Mouse (Mus musculus): ENCODE measurements around the gene Slc37a4. TPM values are rescaled to one million over a fixed set of nuclear protein-coding genes. Genes with fewer than 3 reads are reported as not detected.

The Slc37a4 gene
- polyA plus RNA-seq (2015; fragmentation: Nextera tagmentation; extraction: Ambion mirVana) = 38.4 and 41.6 TPM in 2 replicates

GRCm38 (mm10) chr9:44396684-44397411 is at the start of gene Slc37a4:
TSS of gene Slc37a4 (plus strand) at chr9:44396852.
- Histone ChIP-seq H3K4me3 (replicated peaks; ENCODE audit: low read length) (peak within 1 kb of the TSS; percentile 79), H3K9ac (replicated peaks; ENCODE audit: low read depth, low read length) (peak within 1 kb of the TSS; percentile 85), H3K4me2 (ENCODE audit: low read length) (peak within 1 kb of the TSS; percentile 85), H3K27me3 (replicated peaks; ENCODE audit: control insufficient read depth, insufficient read depth, low read length) (no peaks in the 10 kb centered on the region), H3K36me3 (ENCODE audit: control insufficient read depth, insufficient read depth) (peaks cover 3% of the 10 kb centered on the region), H3K9me3 (ENCODE audit: control insufficient read depth, low read length) (no peaks in the 10 kb centered on the region), H3K4me1 (replicated peaks; ENCODE audit: control insufficient read depth, insufficient read depth, low read length) (peaks cover 16% of the 10 kb centered on the region), H3K27ac (ENCODE audit: low read length) (peak within 1 kb of the TSS; percentile 80)
- under 1% methylated on average over 43 of the region's 43 CpGs for WGBS
- ATAC-seq = peak; percentile 97

- no peak for ATAC-seq
- WGBS = 92% methylated on average over 9 of the region's 9 CpGs
- no peaks in the 10 kb centered on the region for H3K9me3 ChIP-seq (ENCODE audit: control insufficient read depth, low read length)
- no peak overlapping the region for H3K9ac ChIP-seq (replicated peaks; ENCODE audit: low read depth, low read length)
- H3K4me3 ChIP-seq (replicated peaks; ENCODE audit: low read length) = no peak overlapping the region
- no peak overlapping the region for H3K27ac ChIP-seq (ENCODE audit: low read length)
- peaks cover 10% of the 10 kb centered on the region for H3K4me1 ChIP-seq (replicated peaks; ENCODE audit: control insufficient read depth, insufficient read depth, low read length)
- peaks cover 43% of the 10 kb centered on the region for H3K36me3 ChIP-seq (ENCODE audit: control insufficient read depth, insufficient read depth)
- H3K27me3 ChIP-seq (replicated peaks; ENCODE audit: control insufficient read depth, insufficient read depth, low read length) = no peaks in the 10 kb centered on the region
- no peak overlapping the region for H3K4me2 ChIP-seq (ENCODE audit: low read length)
Measured at GRCm38 (mm10) chr9:44347166-44347565, 49.5 kb upstream of the Slc37a4 start.

- H3K4me2 ChIP-seq (ENCODE audit: low read length) = no peak overlapping the region
- H3K9ac ChIP-seq (replicated peaks; ENCODE audit: low read depth, low read length) = no peak overlapping the region
- no peak overlapping the region for H3K4me3 ChIP-seq (replicated peaks; ENCODE audit: low read length)
- H3K4me1 ChIP-seq (replicated peaks; ENCODE audit: control insufficient read depth, insufficient read depth, low read length) = peaks cover 10% of the 10 kb centered on the region
- H3K9me3 ChIP-seq (ENCODE audit: control insufficient read depth, low read length) = no peaks in the 10 kb centered on the region
- ATAC-seq = no peak
- H3K36me3 ChIP-seq (ENCODE audit: control insufficient read depth, insufficient read depth) = peaks cover 48% of the 10 kb centered on the region
- WGBS = 92% methylated on average over 4 of the region's 4 CpGs
- no peaks in the 10 kb centered on the region for H3K27me3 ChIP-seq (replicated peaks; ENCODE audit: control insufficient read depth, insufficient read depth, low read length)
- H3K27ac ChIP-seq (ENCODE audit: low read length) = no peak overlapping the region
Measured at GRCm38 (mm10) chr9:44347621-44348020, 49.0 kb upstream of the Slc37a4 start.

GRCm38 (mm10) chr9:44348546-44348945 is 48.1 kb upstream of the Slc37a4 start:
- Histone ChIP-seq H3K27ac (ENCODE audit: low read length) (no peak overlapping the region), H3K9ac (replicated peaks; ENCODE audit: low read depth, low read length) (no peak overlapping the region), H3K4me3 (replicated peaks; ENCODE audit: low read length) (no peak overlapping the region), H3K9me3 (ENCODE audit: control insufficient read depth, low read length) (no peaks in the 10 kb centered on the region), H3K27me3 (replicated peaks; ENCODE audit: control insufficient read depth, insufficient read depth, low read length) (no peaks in the 10 kb centered on the region), H3K36me3 (ENCODE audit: control insufficient read depth, insufficient read depth) (peaks cover 56% of the 10 kb centered on the region), H3K4me2 (ENCODE audit: low read length) (no peak overlapping the region), H3K4me1 (replicated peaks; ENCODE audit: control insufficient read depth, insufficient read depth, low read length) (0 out of 2 replicates have a peak, but pooled peaks cover 3% of the 10 kb centered on the region)
- no peak for ATAC-seq
- WGBS = 94% methylated on average over 4 of the region's 4 CpGs

GRCm38 (mm10) chr9:44351396-44351795 is 45.3 kb upstream of the Slc37a4 start:
- Histone ChIP-seq H3K4me1 (replicated peaks; ENCODE audit: control insufficient read depth, insufficient read depth, low read length) (no peaks in the 10 kb centered on the region), H3K36me3 (ENCODE audit: control insufficient read depth, insufficient read depth) (peaks cover 77% of the 10 kb centered on the region), H3K4me2 (ENCODE audit: low read length) (no peak overlapping the region), H3K27ac (ENCODE audit: low read length) (no peak overlapping the region), H3K4me3 (replicated peaks; ENCODE audit: low read length) (no peak overlapping the region), H3K9me3 (ENCODE audit: control insufficient read depth, low read length) (no peaks in the 10 kb centered on the region), H3K9ac (replicated peaks; ENCODE audit: low read depth, low read length) (no peak overlapping the region), H3K27me3 (replicated peaks; ENCODE audit: control insufficient read depth, insufficient read depth, low read length) (no peaks in the 10 kb centered on the region)
- WGBS = 91% methylated on average over 4 of the region's 4 CpGs
- no peak for ATAC-seq

GRCm38 (mm10) chr9:44352337-44352736 is 44.3 kb upstream of the Slc37a4 start:
- Histone ChIP-seq H3K36me3 (ENCODE audit: control insufficient read depth, insufficient read depth) (peaks cover 71% of the 10 kb centered on the region), H3K27ac (ENCODE audit: low read length) (no peak overlapping the region), H3K9ac (replicated peaks; ENCODE audit: low read depth, low read length) (no peak overlapping the region), H3K4me1 (replicated peaks; ENCODE audit: control insufficient read depth, insufficient read depth, low read length) (no peaks in the 10 kb centered on the region), H3K4me3 (replicated peaks; ENCODE audit: low read length) (no peak overlapping the region), H3K9me3 (ENCODE audit: control insufficient read depth, low read length) (no peaks in the 10 kb centered on the region), H3K27me3 (replicated peaks; ENCODE audit: control insufficient read depth, insufficient read depth, low read length) (no peaks in the 10 kb centered on the region), H3K4me2 (ENCODE audit: low read length) (no peak overlapping the region)
- no peak for ATAC-seq
- WGBS = 91% methylated on average over 10 of the region's 10 CpGs

GRCm38 (mm10) chr9:44353142-44353541 is 43.5 kb upstream of the Slc37a4 start:
- H3K4me2 ChIP-seq (ENCODE audit: low read length) = no peak overlapping the region
- H3K9ac ChIP-seq (replicated peaks; ENCODE audit: low read depth, low read length) = no peak overlapping the region
- no peak for ATAC-seq
- H3K4me3 ChIP-seq (replicated peaks; ENCODE audit: low read length) = no peak overlapping the region
- no peak overlapping the region for H3K27ac ChIP-seq (ENCODE audit: low read length)
- H3K36me3 ChIP-seq (ENCODE audit: control insufficient read depth, insufficient read depth) = peaks cover 65% of the 10 kb centered on the region
- no peaks in the 10 kb centered on the region for H3K27me3 ChIP-seq (replicated peaks; ENCODE audit: control insufficient read depth, insufficient read depth, low read length)
- H3K4me1 ChIP-seq (replicated peaks; ENCODE audit: control insufficient read depth, insufficient read depth, low read length) = no peaks in the 10 kb centered on the region
- WGBS = 96% methylated on average over 6 of the region's 6 CpGs
- H3K9me3 ChIP-seq (ENCODE audit: control insufficient read depth, low read length) = no peaks in the 10 kb centered on the region

GRCm38 (mm10) chr9:44357207-44357606 is 39.4 kb upstream of the Slc37a4 start:
- no peak for ATAC-seq
- H3K27me3 ChIP-seq (replicated peaks; ENCODE audit: control insufficient read depth, insufficient read depth, low read length) = no peaks in the 10 kb centered on the region
- WGBS = 67% methylated on average over 4 of the region's 4 CpGs
- no peak overlapping the region for H3K27ac ChIP-seq (ENCODE audit: low read length)
- no peak overlapping the region for H3K4me3 ChIP-seq (replicated peaks; ENCODE audit: low read length)
- peaks cover 42% of the 10 kb centered on the region for H3K36me3 ChIP-seq (ENCODE audit: control insufficient read depth, insufficient read depth)
- no peak overlapping the region for H3K4me2 ChIP-seq (ENCODE audit: low read length)
- peaks cover 7% of the 10 kb centered on the region for H3K4me1 ChIP-seq (replicated peaks; ENCODE audit: control insufficient read depth, insufficient read depth, low read length)
- H3K9ac ChIP-seq (replicated peaks; ENCODE audit: low read depth, low read length) = no peak overlapping the region
- H3K9me3 ChIP-seq (ENCODE audit: control insufficient read depth, low read length) = no peaks in the 10 kb centered on the region

- H3K27ac ChIP-seq (ENCODE audit: low read length) = peak within 1 kb of the TSS; percentile 78
- peak within 1 kb of the TSS; percentile 76 for H3K4me3 ChIP-seq (replicated peaks; ENCODE audit: low read length)
- peak within 1 kb of the TSS; percentile 57 for H3K4me2 ChIP-seq (ENCODE audit: low read length)
- H3K9me3 ChIP-seq (ENCODE audit: control insufficient read depth, low read length) = no peaks in the 10 kb centered on the region
- no peaks in the 10 kb centered on the region for H3K27me3 ChIP-seq (replicated peaks; ENCODE audit: control insufficient read depth, insufficient read depth, low read length)
- peaks cover 7% of the 10 kb centered on the region for H3K4me1 ChIP-seq (replicated peaks; ENCODE audit: control insufficient read depth, insufficient read depth, low read length)
- peaks cover 8% of the 10 kb centered on the region for H3K36me3 ChIP-seq (ENCODE audit: control insufficient read depth, insufficient read depth)
- peak; percentile 93 for ATAC-seq
- under 1% methylated on average over 44 of the region's 44 CpGs for WGBS
- peak within 1 kb of the TSS; percentile 82 for H3K9ac ChIP-seq (replicated peaks; ENCODE audit: low read depth, low read length)
Measured at GRCm38 (mm10) chr9:44361190-44361917, 35.3 kb upstream of the Slc37a4 start, which contains the start of gene Vps11. TSS of gene Vps11 (minus strand) at chr9:44361670.
